In genomic region chr7:134240579-134240978, GRCm38 (mm10) we compare ENCODE assay signal across 27 mouse cellular contexts. TPM values are rescaled to one million over a fixed set of nuclear protein-coding genes. Genes with fewer than 3 reads are reported as not detected.
DNase-seq lines count a peak whose midpoint lies in the region; ATAC-seq and TF ChIP-seq lines count a peak whose summit lies in the region.
"Had no signal": no experiment of that assay in that cellular context is flagged by ENCODE, and none has a peak within 500 bp of the region (broad histone marks: within the 10 kb centered on the region; RNA-seq: fewer than 3 reads in every experiment).

No protein-coding gene starts in this region.

- no peak overlapping the region for H3K27ac ChIP-seq in heart, embryonic 11.5 days (ENCODE audit: low read depth, low read length)
- peak overlapping the region; percentile 45; the same call in 1 of the 2 replicates for H3K27ac ChIP-seq in lung, embryonic 16.5 days (ENCODE audit: low read length)
- H3K27ac ChIP-seq: embryonic facial prominence, embryonic 13.5 days; embryonic facial prominence, embryonic 15.5 days; forebrain, embryonic 10.5 days; forebrain, embryonic 12.5 days had no signal

- no peak for ATAC-seq in heart, embryonic 11.5 days (replicated peaks; ENCODE audit: insufficient number of reproducible peaks, low FRiP score, low TSS enrichment)
- ATAC-seq in lung, embryonic 16.5 days (ENCODE audit: low read depth): peak; percentile 68
- ATAC-seq: activated CD4-positive, CD25-positive, alpha-beta regulatory T cell, adult 4 months; CD4-positive, CD25-positive, alpha-beta regulatory T cell, adult 4 months; forebrain, embryonic 14.5 days; Patski had no signal

- H3K27me3 ChIP-seq in heart, embryonic 11.5 days (ENCODE audit: control insufficient read depth, insufficient read depth, low read length): no peaks in the 10 kb centered on the region
- H3K27me3 ChIP-seq in lung, embryonic 16.5 days (ENCODE audit: control insufficient read depth, insufficient read depth, low read depth, low read length): no peaks in the 10 kb centered on the region
- H3K27me3 ChIP-seq: CH12.LX; embryonic facial prominence, embryonic 13.5 days; embryonic facial prominence, embryonic 15.5 days; forebrain, embryonic 12.5 days; Patski had no signal

- no peaks in the 10 kb centered on the region for H3K36me3 ChIP-seq in heart, embryonic 11.5 days (ENCODE audit: control insufficient read depth, insufficient read depth, low read length)
- no peaks in the 10 kb centered on the region for H3K36me3 ChIP-seq in lung, embryonic 16.5 days (ENCODE audit: control insufficient read depth, insufficient read depth, low read length)
- H3K36me3 ChIP-seq: embryonic facial prominence, embryonic 13.5 days; embryonic facial prominence, embryonic 15.5 days; forebrain, embryonic 10.5 days; forebrain, embryonic 12.5 days; G1E had no signal

- H3K9ac ChIP-seq in heart, embryonic 11.5 days (ENCODE audit: low read depth, low read length): no peak overlapping the region
- no peak overlapping the region for H3K9ac ChIP-seq in lung, embryonic 16.5 days (ENCODE audit: low read length)
- H3K9ac ChIP-seq: embryonic facial prominence, embryonic 13.5 days; embryonic facial prominence, embryonic 15.5 days; forebrain, embryonic 12.5 days had no signal

- TF ChIP-seq CTCF in lung, adult 2 months (IDR thresholded peaks at IDR 0.05; ENCODE audit: insufficient read depth, low read length): no peak

- H3K4me1 ChIP-seq in heart, embryonic 11.5 days (ENCODE audit: control insufficient read depth, insufficient read depth, low read length): no peaks in the 10 kb centered on the region
- peaks cover 3% of the 10 kb centered on the region for H3K4me1 ChIP-seq in lung, embryonic 16.5 days (replicated peaks; ENCODE audit: control insufficient read depth, insufficient read depth, low read length)
- no peaks in the 10 kb centered on the region; the same call in 1 of the 2 replicates for H3K4me1 ChIP-seq in lung, adult 2 months (ENCODE audit: control insufficient read depth, insufficient read depth, low read length)
- H3K4me1 ChIP-seq: embryonic facial prominence, embryonic 13.5 days; embryonic facial prominence, embryonic 15.5 days; forebrain, embryonic 10.5 days; forebrain, embryonic 12.5 days had no signal

- H3K4me3 ChIP-seq in heart, embryonic 11.5 days (ENCODE audit: low read depth, low read length): no peak overlapping the region
- H3K4me3 ChIP-seq in lung, embryonic 16.5 days (ENCODE audit: low read length): no peak overlapping the region
- no peak overlapping the region for H3K4me3 ChIP-seq in lung, adult 2 months (replicated peaks; ENCODE audit: extremely low read depth, low read depth, low read length)
- H3K4me3 ChIP-seq: embryonic facial prominence, embryonic 13.5 days; embryonic facial prominence, embryonic 15.5 days; erythroblast, embryonic 14.5 days; forebrain, embryonic 10.5 days; forebrain, embryonic 12.5 days had no signal

- no peak overlapping the region for H3K4me2 ChIP-seq in heart, embryonic 11.5 days
- H3K4me2 ChIP-seq in lung, embryonic 16.5 days (ENCODE audit: low read depth, low read length): no peak overlapping the region
- H3K4me2 ChIP-seq: embryonic facial prominence, embryonic 13.5 days; embryonic facial prominence, embryonic 15.5 days; forebrain, embryonic 12.5 days had no signal

- peak; percentile 71 for DNase-seq in heart, adult 11 months
- no peak for DNase-seq in lung, postnatal 25 days (ENCODE audit: low spot score)
- DNase-seq in lung, postnatal 10 days: peak; percentile 22
- DNase-seq in lung, adult 2 months: no peak
- no peak for DNase-seq in thymus, postnatal 14 days
- DNase-seq: adrenal gland, adult 8-10 months; adrenal gland, postnatal 14 days; B cell, adult 2 months; cerebellum, adult 11-12 months; cerebellum, adult 2 months; cerebellum, adult 9-10 months; cerebellum, postnatal 10 days; cerebellum, postnatal 25 days; embryo, embryonic 11 days had no signal

- no peak for TF ChIP-seq POLR2A in lung, adult 2 months (IDR thresholded peaks at IDR 0.05; ENCODE audit: borderline replicate concordance, extremely low read depth, low read depth, low read length)

- WGBS in heart, embryonic 11.5 days (ENCODE audit: insufficient replicate concordance): 74% methylated on average over 1 of the region's 1 CpGs
- WGBS in lung, embryonic 16.5 days: 83% methylated on average over 1 of the region's 1 CpGs
- 79% methylated on average over 1 of the region's 1 CpGs for WGBS in lung, adult 2 months

- H3K9me3 ChIP-seq in heart, embryonic 11.5 days (replicated peaks; ENCODE audit: control insufficient read depth, low read length): no peaks in the 10 kb centered on the region; the same call in 1 of the 2 replicates
- H3K9me3 ChIP-seq in lung, embryonic 16.5 days (ENCODE audit: control insufficient read depth, low read length): no peaks in the 10 kb centered on the region
- H3K9me3 ChIP-seq: embryonic facial prominence, embryonic 13.5 days; embryonic facial prominence, embryonic 15.5 days; forebrain, embryonic 10.5 days; forebrain, embryonic 12.5 days had no signal

RNA-seq across cellular contexts. Expression of gene Adam12, which starts 8.6 kb away (rescaled TPM):
- 5.6 and 8.8 TPM in 2 replicates for polyA plus RNA-seq in heart, embryonic 11.5 days (2014; fragmentation: Nextera tagmentation; extraction: Ambion mirVana)
- 15.3 and 15.7 TPM in 2 replicates for polyA plus RNA-seq in lung, embryonic 16.5 days (2015; fragmentation: Nextera tagmentation; extraction: Ambion mirVana)
- 1.1 and 1.2 TPM in 2 replicates for polyA plus RNA-seq in lung, adult 2 months (2012; rRNA removed)
- polyA plus RNA-seq: G1E had no signal

Comparison
In these comparisons a context has a peak if more than half of its experiments do, and no peak if none do; other contexts are left out.
1. DNase-seq: peak in heart, adult 11 months (single experiment) and lung, postnatal 10 days (single experiment); none in lung, postnatal 25 days (single experiment), lung, adult 2 months (single experiment) and thymus, postnatal 14 days (single experiment).